Mouse (Mus musculus) MEL (cell line): Measurements from ENCODE around the gene S100b. TPM values are rescaled to one million over a fixed set of nuclear protein-coding genes. Genes with fewer than 3 reads are reported as not detected.

Experiments used
- DNase-seq: peaks from one replicate; pipeline ENCODE4 v3.0.0; 2011; ENCODE audit warnings: low read depth, low spot score
- H3K27ac ChIP-seq: 2 replicates; pipeline ENCODE4 v1.5.1; 2012; ENCODE audit warnings: low read depth, mild to moderate bottlenecking, control low read depth, low read length, moderate library complexity; ENCODE audit not compliant: control insufficient read depth
- H3K27me3 ChIP-seq, 2 experiments: fragments of 150-350 bp in 1 of 2; sonication (generic) in 1 of 2; 2 replicates each; pipeline ENCODE4 v1.6.1; 2012; ENCODE audit warnings: low read length in 2 of 2, mild to moderate bottlenecking in 2 of 2, improper control_type of control experiment in 1 of 2, moderate library complexity in 1 of 2; ENCODE audit not compliant: insufficient read depth in 2 of 2, control insufficient read depth in 1 of 2
- H3K36me3 ChIP-seq, 2 experiments: 2 replicates each; pipeline ENCODE4 v1.6.1; 2012 to 2014; ENCODE audit warnings: low read length in 2 of 2, improper control_type of control experiment in 1 of 2, inconsistent platforms in 1 of 2, mild to moderate bottlenecking in 1 of 2; ENCODE audit not compliant: insufficient read depth in 2 of 2, control insufficient read depth in 1 of 2
- H3K4me1 ChIP-seq, 2 experiments: fragments of 150-350 bp in 1 of 2; sonication (generic) in 1 of 2; 2 replicates each; pipeline ENCODE4 v1.6.1; 2012; ENCODE audit warnings: low read length in 2 of 2, improper control_type of control experiment in 1 of 2, mild to moderate bottlenecking in 1 of 2; ENCODE audit not compliant: insufficient read depth in 2 of 2, control insufficient read depth in 1 of 2
- H3K4me3 ChIP-seq, 2 experiments: fragments of 150-350 bp in 1 of 2; sonication (generic) in 1 of 2; 2 replicates each; pipeline ENCODE4 v1.5.1; 2012; ENCODE audit warnings: low read depth in 2 of 2, low read length in 2 of 2, mild to moderate bottlenecking in 2 of 2, moderate library complexity in 2 of 2, control low read depth in 1 of 2, improper control_type of control experiment in 1 of 2; ENCODE audit not compliant: control insufficient read depth in 1 of 2, insufficient read depth in 1 of 2
- H3K79me2 ChIP-seq: 2 replicates; pipeline ENCODE4 v1.6.1; 2012; ENCODE audit warnings: mild to moderate bottlenecking, low read length, moderate library complexity; ENCODE audit not compliant: control insufficient read depth, poor library complexity, insufficient read depth
- H3K9ac ChIP-seq: 2 replicates; pipeline ENCODE4 v1.6.1; 2012; ENCODE audit warnings: low read depth, mild to moderate bottlenecking, control low read depth, low read length, moderate library complexity; ENCODE audit not compliant: control insufficient read depth, poor library complexity, severe bottlenecking
- H3K9me3 ChIP-seq: fragments of 150-350 bp; sonication (generic); replicated peaks from 2 replicates; pipeline ENCODE4 v1.6.1; 2012; ENCODE audit warnings: mild to moderate bottlenecking, low read length, improper control_type of control experiment, moderate library complexity; ENCODE audit not compliant: insufficient read depth
- BHLHE40 ChIP-seq: IDR thresholded peaks from 2 replicates; pipeline ENCODE4 v1.6.1; 2012; ENCODE audit warnings: low read depth, mild to moderate bottlenecking, inconsistent platforms, low read length, improper control_type of control experiment, borderline replicate concordance
- CHD1 ChIP-seq: IDR thresholded peaks from 2 replicates; pipeline ENCODE4 v1.6.1; 2012; ENCODE audit warnings: low read depth, mild to moderate bottlenecking, inconsistent platforms, low read length, improper control_type of control experiment
- CTCF ChIP-seq, 3 experiments: IDR thresholded peaks in 2 of 3; conservative IDR thresholded peaks in 1 of 3; 2 replicates each; pipeline ENCODE4 v1.5.1; 2011 to 2012; ENCODE audit warnings: low read length in 3 of 3, low read depth in 2 of 3, mild to moderate bottlenecking in 2 of 3, improper control_type of control experiment in 1 of 3, inconsistent platforms in 1 of 3, mixed read lengths in 1 of 3, moderate library complexity in 1 of 3; ENCODE audit not compliant: control insufficient read depth in 1 of 3, insufficient read depth in 1 of 3, poor library complexity in 1 of 3, severe bottlenecking in 1 of 3
- E2F4 ChIP-seq: IDR thresholded peaks from 2 replicates; pipeline ENCODE4 v1.6.1; 2011; ENCODE audit warnings: low read depth, low read length, improper control_type of control experiment, borderline replicate concordance
- ELF1 ChIP-seq: IDR thresholded peaks from 2 replicates; pipeline ENCODE4 v1.6.1; 2014; ENCODE audit warnings: low read depth, mild to moderate bottlenecking, inconsistent platforms, low read length, improper control_type of control experiment, moderate library complexity
- GABPA ChIP-seq: IDR thresholded peaks from 2 replicates; pipeline ENCODE4 v1.6.1; 2012; ENCODE audit warnings: low read depth, mild to moderate bottlenecking, inconsistent platforms, low read length, improper control_type of control experiment, moderate library complexity
- HCFC1 ChIP-seq: IDR thresholded peaks from 2 replicates; pipeline ENCODE4 v1.6.1; 2012; ENCODE audit warnings: low read depth, mild to moderate bottlenecking, inconsistent platforms, low read length, improper control_type of control experiment, moderate library complexity
- MAFK ChIP-seq: IDR thresholded peaks from 2 replicates; pipeline ENCODE4 v1.6.1; 2011; ENCODE audit warnings: low read depth, mild to moderate bottlenecking, low read length, improper control_type of control experiment, borderline replicate concordance
- MAZ ChIP-seq: IDR thresholded peaks from 2 replicates; pipeline ENCODE4 v1.6.1; 2012; ENCODE audit warnings: low read depth, mild to moderate bottlenecking, inconsistent platforms, low read length, improper control_type of control experiment
- MEF2A ChIP-seq: IDR thresholded peaks from 2 replicates; pipeline ENCODE4 v1.6.1; 2014; ENCODE audit warnings: low read depth, mild to moderate bottlenecking, inconsistent platforms, low read length, improper control_type of control experiment; ENCODE audit not compliant: poor library complexity, insufficient replicate concordance, severe bottlenecking; ENCODE audit errors: extremely low read depth
- MYB ChIP-seq: IDR thresholded peaks from 2 replicates; pipeline ENCODE4 v1.6.1; 2011; ENCODE audit warnings: mild to moderate bottlenecking, low read depth, low read length, improper control_type of control experiment
- MYC ChIP-seq: IDR thresholded peaks from 2 replicates; pipeline ENCODE4 v1.6.1; 2011; ENCODE audit warnings: low read depth, mild to moderate bottlenecking, low read length, improper control_type of control experiment, moderate library complexity
- NELFE ChIP-seq: IDR thresholded peaks from 2 replicates; pipeline ENCODE4 v1.6.1; 2011; ENCODE audit warnings: low read depth, low read length, improper control_type of control experiment
- POLR2A ChIP-seq, 2 experiments: IDR thresholded peaks; 2 replicates each; pipeline ENCODE4 v1.6.1; 2011 to 2012; ENCODE audit warnings: low read length in 2 of 2, mild to moderate bottlenecking in 2 of 2, control low read depth in 1 of 2, improper control_type of control experiment in 1 of 2, low read depth in 1 of 2, moderate library complexity in 1 of 2; ENCODE audit not compliant: control insufficient read depth in 1 of 2, insufficient read depth in 1 of 2, poor library complexity in 1 of 2
- POLR2AphosphoS2 ChIP-seq: IDR thresholded peaks from 2 replicates; pipeline ENCODE4 v1.6.1; 2011; ENCODE audit warnings: low read length, improper control_type of control experiment
- RAD21 ChIP-seq: IDR thresholded peaks from 2 replicates; pipeline ENCODE4 v1.6.1; 2011; ENCODE audit warnings: mild to moderate bottlenecking, low read depth, low read length, improper control_type of control experiment
- RCOR1 ChIP-seq: IDR thresholded peaks from 2 replicates; pipeline ENCODE4 v1.6.1; 2012; ENCODE audit warnings: low read depth, mild to moderate bottlenecking, inconsistent platforms, low read length, improper control_type of control experiment
- SIN3A ChIP-seq: IDR thresholded peaks from 2 replicates; pipeline ENCODE4 v1.6.1; 2012; ENCODE audit warnings: low read length, improper control_type of control experiment, inconsistent platforms
- SMC3 ChIP-seq: IDR thresholded peaks from 2 replicates; pipeline ENCODE4 v1.6.1; 2011; ENCODE audit warnings: low read depth, low read length, improper control_type of control experiment
- UBTF ChIP-seq: IDR thresholded peaks from 2 replicates; pipeline ENCODE4 v1.6.1; 2012; ENCODE audit warnings: low read depth, mild to moderate bottlenecking, inconsistent platforms, low read length, improper control_type of control experiment, moderate library complexity, borderline replicate concordance; ENCODE audit not compliant: insufficient read depth
- ZMIZ1 ChIP-seq: IDR thresholded peaks from 2 replicates; pipeline ENCODE4 v1.6.1; 2012; ENCODE audit warnings: low read depth, mild to moderate bottlenecking, inconsistent platforms, low read length, improper control_type of control experiment, moderate library complexity
- ZNF384 ChIP-seq: IDR thresholded peaks from 2 replicates; pipeline ENCODE4 v1.6.1; 2012; ENCODE audit warnings: low read depth, mild to moderate bottlenecking, inconsistent platforms, low read length, improper control_type of control experiment
- polyA plus RNA-seq, 2 experiments: library from polyadenylated mRNA; stranded (reverse) in 1 of 2; unstranded in 1 of 2; fragments of >175 nt in 1 of 2; fragments of >200 nt in 1 of 2; gene quantifications; 2 replicates each; pipeline versions ENCODE4 v1.2.1 to v1.2.4; 2012; ENCODE audit warnings: low replicate concordance in 2 of 2, low read depth in 1 of 2; ENCODE audit not compliant: insufficient read length in 2 of 2, insufficient read depth in 1 of 2, missing spikeins in 1 of 2
- total RNA-seq: library from RNA; depleted of rRNA; stranded (reverse); fragments of 300-350 nt; gene quantifications from 2 replicates; pipeline ENCODE4 v1.2.3, GENCODE M21; 2012

The S100b gene
- total and polyA plus RNA-seq, 3 experiments, result not detected

- H3K27ac ChIP-seq, result no peak overlapping the region
- no peaks in the 10 kb centered on the region for H3K36me3 ChIP-seq
- no peak overlapping the region for H3K9ac ChIP-seq
- no peaks in the 10 kb centered on the region for H3K4me1 ChIP-seq
- no peak overlapping the region for H3K4me3 ChIP-seq
- no peaks in the 10 kb centered on the region for H3K27me3 ChIP-seq
- no peaks in the 10 kb centered on the region for H3K79me2 ChIP-seq
- H3K9me3 ChIP-seq, result no peaks in the 10 kb centered on the region
- TF ChIP-seq UBTF (no peak), POLR2A (IDR thresholded peaks at IDR 0.05; ENCODE audit: control insufficient read depth in 1 of 2, insufficient read depth in 1 of 2, low read depth in 1 of 2, low read length in 2 of 2, poor library complexity in 1 of 2) (no peak), MAFK (no peak), POLR2AphosphoS2 (no peak), SMC3 (no peak), RCOR1 (no peak), GABPA (no peak), MYB (no peak), MEF2A (no peak), BHLHE40 (no peak), CTCF (IDR thresholded peaks at IDR 0.05 in 2 of 3, conservative IDR thresholded peaks at IDR 0.05 in 1 of 3; ENCODE audit: control insufficient read depth in 1 of 3, insufficient read depth in 1 of 3, low read depth in 2 of 3, low read length in 3 of 3, poor library complexity in 1 of 3, severe bottlenecking in 1 of 3) (no peak), ZNF384 (no peak), MAZ (no peak), SIN3A (no peak), NELFE (no peak), ELF1 (no peak), HCFC1 (no peak), CHD1 (no peak), MYC (no peak)
- DNase-seq, result no peak
Observed at GRCm38 (mm10) chr10:76214161-76214560, 39.5 kb upstream of the S100b start.

GRCm38 (mm10) chr10:76217056-76217455 is 36.6 kb upstream of the S100b start:
- Histone ChIP-seq H3K4me3 (no peak overlapping the region), H3K4me1 (no peaks in the 10 kb centered on the region), H3K27ac (no peak overlapping the region), H3K9me3 (no peaks in the 10 kb centered on the region), H3K9ac (no peak overlapping the region), H3K79me2 (no peaks in the 10 kb centered on the region), H3K27me3 (no peaks in the 10 kb centered on the region), H3K36me3 (no peaks in the 10 kb centered on the region)
- DNase-seq, result no peak
- TF ChIP-seq RAD21 (no peak), E2F4 (no peak), NELFE (no peak), POLR2AphosphoS2 (no peak), ZMIZ1 (no peak)
